Mouse (Mus musculus) leukemia stem cell, adult 10-12 weeks (primary cell): ENCODE measurements around the gene Fmo6. TPM values are rescaled to one million over a fixed set of nuclear protein-coding genes. Genes with fewer than 3 reads are reported as not detected.

Experiments used
- polyA plus RNA-seq: library from polyadenylated mRNA; stranded (reverse); fragments of >175 nt; gene quantifications from 2 replicates; pipeline ENCODE4 v1.2.3, GENCODE M21; 2012; ENCODE audit warnings: low replicate concordance

Gene Fmo6
- polyA plus RNA-seq = not detected in 2 replicates

DNA sequence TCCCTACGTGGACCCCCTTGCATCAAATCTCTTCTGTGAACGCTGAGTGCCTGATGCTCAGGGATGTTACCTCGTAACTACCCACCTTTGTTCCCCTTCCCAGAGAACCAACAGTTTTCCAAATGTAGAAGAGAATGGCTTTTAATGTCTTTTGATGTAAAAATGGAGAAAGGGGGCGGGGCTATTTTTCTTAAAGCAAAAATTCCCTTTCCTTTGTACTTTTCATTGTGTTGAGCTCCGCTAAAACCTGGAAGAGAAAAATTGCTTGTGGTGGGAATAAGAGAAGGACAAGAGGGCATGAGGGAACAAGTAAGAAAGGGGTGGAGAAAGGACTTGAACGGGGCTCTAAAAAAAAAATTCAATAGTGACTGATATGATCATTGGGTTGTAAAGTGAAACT, at the start of gene Fmo6:
Fmo6 (minus strand) TSS at position 101 of the 400 bp plus-strand sequence.

DNA sequence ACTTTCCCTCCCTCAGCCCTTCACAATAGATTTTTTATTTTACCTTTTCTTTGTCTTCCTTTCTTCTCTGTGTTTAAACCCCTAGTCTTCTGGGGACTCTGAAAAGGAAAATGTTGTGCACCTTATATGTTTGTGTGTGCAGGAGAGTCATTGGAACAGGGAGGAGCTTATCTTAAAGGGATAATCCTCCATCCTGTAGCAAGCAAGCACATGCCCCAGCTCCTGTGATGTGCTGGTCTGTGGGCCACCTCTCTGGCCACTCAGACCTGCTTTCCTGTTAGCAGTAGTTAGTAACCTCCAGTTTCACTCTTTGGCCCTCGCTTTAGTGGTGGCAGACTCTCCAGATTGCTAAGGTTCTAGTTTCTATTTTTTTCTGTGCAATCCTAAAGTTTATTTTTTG, 47.1 kb upstream of the Fmo6 start, which contains the start of gene Fmo3:
Fmo3 (minus strand) TSS at position 101 of the 400 bp plus-strand sequence.

DNA sequence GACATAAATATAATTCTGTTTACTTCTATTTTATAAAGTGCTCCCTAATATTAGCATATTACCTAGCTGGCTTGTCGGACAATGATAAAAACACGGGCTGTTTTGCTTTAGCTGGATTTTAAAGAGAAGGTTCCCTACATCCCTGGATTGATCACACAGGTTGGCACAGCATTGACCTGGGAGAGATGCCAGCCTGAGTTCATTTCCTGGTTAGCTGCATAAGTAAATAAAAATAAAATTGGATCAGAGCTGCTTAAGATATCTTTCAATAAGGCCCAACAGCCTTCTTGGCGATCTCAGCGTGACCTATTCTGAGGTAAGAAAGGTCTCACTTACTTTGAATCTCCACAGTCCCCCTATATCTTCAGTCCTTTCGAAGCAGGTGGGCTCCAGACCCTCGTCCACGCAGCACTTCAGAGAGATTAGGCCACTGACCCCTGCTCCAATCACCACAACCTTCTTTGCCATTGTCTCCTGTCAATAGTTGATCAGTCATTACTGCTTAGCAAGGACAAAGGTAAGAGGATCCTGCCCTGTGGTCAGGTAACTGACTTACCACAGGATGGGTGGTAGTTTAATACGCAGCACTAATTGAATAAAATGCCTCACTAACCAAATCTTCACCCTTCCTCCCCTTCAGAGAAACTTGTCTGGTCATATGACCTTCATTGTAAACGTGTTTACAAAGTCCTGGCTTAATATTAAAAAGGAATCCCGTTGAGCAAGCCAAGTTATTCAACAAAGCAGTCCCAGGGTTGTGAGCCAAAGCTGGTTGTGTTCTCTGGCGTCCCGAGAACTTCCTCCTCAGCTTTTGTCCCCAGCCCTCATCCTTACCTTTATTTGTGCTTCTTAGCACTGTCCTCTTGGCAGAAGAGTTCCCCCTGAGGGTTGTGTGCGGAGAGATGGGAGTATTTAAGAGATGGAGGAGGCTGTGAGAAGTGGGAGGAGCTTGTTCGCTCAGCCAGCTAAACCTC, 39.2 kb downstream of the Fmo6 start, which contains the start of gene Fmo2:
Fmo2 (minus strand) TSS at position 889 of the 974 bp plus-strand sequence.

Other genes starting within 250 kb of the Fmo6 start
- gene Prrc2c, start 197.0 kb downstream of the Fmo6 start, polyA plus RNA-seq = 35.5 and 58.9 TPM in 2 replicates
- not detected in 2 replicates for gene Fmo4, start 123.5 kb downstream of the Fmo6 start, polyA plus RNA-seq
- not detected in 2 replicates for gene Fmo1, start 70.9 kb downstream of the Fmo6 start, polyA plus RNA-seq
- gene Fmo2, start 38.8 kb downstream of the Fmo6 start, polyA plus RNA-seq = 0.06 TPM in 1 of 2 replicates, not detected in the other
- not detected in 2 replicates for gene Fmo3, start 47.0 kb upstream of the Fmo6 start, polyA plus RNA-seq
- gene Mroh9, start 148.2 kb upstream of the Fmo6 start, polyA plus RNA-seq = not detected in 2 replicates